Mouse (Mus musculus) liver, adult 2 months (tissue): ENCODE results near the gene Col5a1. TPM values are rescaled to one million over a fixed set of nuclear protein-coding genes. Genes with fewer than 3 reads are reported as not detected.

Experiments used
- DNase-seq: peaks from one replicate; pipeline ENCODE4 v3.0.0-alpha.2; 2011; ENCODE audit warnings: low read depth, low spot score; ENCODE audit errors: extremely low read depth
- H3K27ac ChIP-seq: fragments of 200-500 bp; replicated peaks from 2 replicates; pipeline ENCODE4 v1.5.1; 2012; ENCODE audit warnings: low read depth, mild to moderate bottlenecking, control low read depth, inconsistent platforms, low read length; ENCODE audit not compliant: insufficient read depth
- H3K27me3 ChIP-seq: fragments of 200-500 bp; 2 replicates; pipeline ENCODE4 v1.6.1; 2012; ENCODE audit warnings: mild to moderate bottlenecking, moderate library complexity, low read length, inconsistent platforms; ENCODE audit not compliant: control insufficient read depth, insufficient read depth
- H3K36me3 ChIP-seq: fragments of 200-500 bp; 2 replicates; pipeline ENCODE4 v1.6.1; 2012; ENCODE audit warnings: low read length, inconsistent platforms; ENCODE audit not compliant: control insufficient read depth, insufficient read depth
- H3K4me1 ChIP-seq: fragments of 200-500 bp; 2 replicates; pipeline ENCODE4 v1.6.1; 2011; ENCODE audit warnings: low read length; ENCODE audit not compliant: control insufficient read depth, insufficient read depth
- H3K4me3 ChIP-seq: fragments of 200-500 bp; 2 replicates; pipeline ENCODE4 v1.5.1; 2011; ENCODE audit warnings: low read depth, mild to moderate bottlenecking, control low read depth, low read length, moderate library complexity; ENCODE audit not compliant: insufficient read depth
- H3K79me2 ChIP-seq: fragments of 200-500 bp; 2 replicates; pipeline ENCODE4 v1.6.1; 2012; ENCODE audit warnings: inconsistent platforms, mild to moderate bottlenecking, low read length, moderate library complexity; ENCODE audit not compliant: control insufficient read depth, insufficient read depth
- H3K9ac ChIP-seq: fragments of 200-500 bp; 2 replicates; pipeline ENCODE4 v1.6.1; 2012; ENCODE audit warnings: low read depth, mild to moderate bottlenecking, control low read depth, inconsistent platforms, low read length
- CTCF ChIP-seq: fragments of 200-500 bp; IDR thresholded peaks from 2 replicates; pipeline ENCODE4 v1.5.1; 2011; ENCODE audit warnings: low read depth, low read length, control low read depth
- POLR2A ChIP-seq: fragments of 200-500 bp; IDR thresholded peaks from 2 replicates; pipeline ENCODE4 v1.6.1; 2011; ENCODE audit warnings: low read length, control low read depth; ENCODE audit not compliant: insufficient read depth; ENCODE audit errors: extremely low read depth
- WGBS: fragments of 180-500 bp; shearing (Covaris S2); methylation state at CpG from one replicate; pipeline ENCODE4 v1.1.7; 2018; 5-methylcytosine and 5-hydroxymethylcytosine counted together
- polyA plus RNA-seq: library from polyadenylated mRNA; depleted of rRNA; stranded (reverse); fragments of >200 nt; gene quantifications from 2 replicates; pipeline ENCODE4 v1.2.3, GENCODE M21; 2012
- total RNA-seq: library from RNA; depleted of rRNA; stranded (reverse); fragments of >200 nt; gene quantifications from 2 replicates; pipeline ENCODE4 v1.2.3, GENCODE M21; 2014

Gene Col5a1
- total and polyA plus RNA-seq, 2 experiments = 2.0 to 2.1 TPM

- TF ChIP-seq POLR2A (no peak), CTCF (no peak)
- no peak overlapping the region for H3K27ac ChIP-seq
- H3K9ac ChIP-seq = no peak overlapping the region
- no peaks in the 10 kb centered on the region for H3K36me3 ChIP-seq
- no peaks in the 10 kb centered on the region for H3K27me3 ChIP-seq
- 50% methylated on average over 3 of the region's 3 CpGs for WGBS
- no peaks in the 10 kb centered on the region for H3K4me1 ChIP-seq
- H3K4me3 ChIP-seq = no peak overlapping the region
- no peak for DNase-seq
- H3K79me2 ChIP-seq = no peaks in the 10 kb centered on the region
Measured at GRCm38 (mm10) chr2:27953866-27954265, 67.6 kb downstream of the Col5a1 start.

- Histone ChIP-seq H3K9ac (no peak overlapping the region), H3K27me3 (no peaks in the 10 kb centered on the region), H3K4me1 (no peaks in the 10 kb centered on the region), H3K4me3 (no peak overlapping the region), H3K36me3 (no peaks in the 10 kb centered on the region), H3K27ac (no peak overlapping the region), H3K79me2 (no peaks in the 10 kb centered on the region)
- peak; percentile 10 for DNase-seq
- 49% methylated on average over 3 of the region's 3 CpGs for whole genome bisulfite sequencing
- no peak for TF ChIP-seq CTCF
- no peak for TF ChIP-seq POLR2A
Measured at GRCm38 (mm10) chr2:27954924-27955323, 68.7 kb downstream of the Col5a1 start.

DNA sequence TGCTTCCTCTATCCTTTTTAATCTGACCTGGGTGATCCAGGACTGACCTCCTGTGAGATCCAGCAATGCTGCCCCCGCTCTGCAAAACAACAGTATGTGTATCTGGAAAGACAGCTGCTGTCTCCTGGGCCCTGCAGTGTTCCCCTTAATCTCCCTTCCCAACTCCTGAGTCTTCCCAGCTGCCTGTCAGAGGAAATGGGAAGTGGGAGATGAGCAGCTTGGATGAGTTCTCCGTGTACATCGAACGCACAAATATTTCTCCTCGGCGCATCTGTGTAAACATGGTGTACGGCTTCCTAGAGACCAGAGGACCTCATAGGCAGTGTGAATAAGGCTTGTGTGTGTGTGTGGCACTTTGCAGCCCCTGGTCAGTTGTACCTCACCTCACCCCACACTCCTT, 70.5 kb downstream of the Col5a1 start:
- DNase-seq = peak; percentile 6
- WGBS = 81% methylated on average over 7 of the region's 7 CpGs
- H3K27ac ChIP-seq = no peak overlapping the region

DNA sequence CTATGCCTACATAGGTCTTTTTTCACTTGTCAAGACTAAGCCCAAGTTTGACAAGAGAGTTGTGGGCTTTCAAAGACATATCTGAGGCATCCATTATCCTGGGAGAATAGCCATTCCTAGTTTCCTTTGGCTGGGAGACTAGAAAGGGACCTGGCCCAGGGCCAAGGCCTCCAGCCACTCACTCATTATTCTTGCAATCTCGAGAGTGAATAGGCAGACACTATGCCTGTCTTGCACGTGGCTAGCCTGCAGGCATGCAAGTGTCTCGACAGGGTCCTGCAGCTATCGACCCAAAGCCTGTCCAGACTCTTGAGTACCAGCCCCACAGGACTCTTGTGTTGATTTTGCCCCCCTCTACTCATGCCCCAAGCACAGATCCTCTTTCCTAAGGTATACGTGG, 71.0 kb downstream of the Col5a1 start:
- H3K4me3 ChIP-seq = no peak overlapping the region
- WGBS = 65% methylated on average over 5 of the region's 5 CpGs
- H3K9ac ChIP-seq = no peak overlapping the region
- no peak overlapping the region for H3K27ac ChIP-seq
- no peaks in the 10 kb centered on the region for H3K79me2 ChIP-seq
- TF ChIP-seq CTCF = no peak
- TF ChIP-seq POLR2A = no peak
- DNase-seq = no peak
- no peaks in the 10 kb centered on the region for H3K36me3 ChIP-seq
- H3K27me3 ChIP-seq = no peaks in the 10 kb centered on the region
- H3K4me1 ChIP-seq = no peaks in the 10 kb centered on the region

More for the DNA sequence above, 70.5 kb downstream of the Col5a1 start:
- Histone ChIP-seq H3K36me3 (no peaks in the 10 kb centered on the region), H3K27me3 (no peaks in the 10 kb centered on the region), H3K9ac (no peak overlapping the region), H3K79me2 (no peaks in the 10 kb centered on the region), H3K4me1 (no peaks in the 10 kb centered on the region), H3K4me3 (no peak overlapping the region)
- no peak for TF ChIP-seq POLR2A
- TF ChIP-seq CTCF = no peak

DNA sequence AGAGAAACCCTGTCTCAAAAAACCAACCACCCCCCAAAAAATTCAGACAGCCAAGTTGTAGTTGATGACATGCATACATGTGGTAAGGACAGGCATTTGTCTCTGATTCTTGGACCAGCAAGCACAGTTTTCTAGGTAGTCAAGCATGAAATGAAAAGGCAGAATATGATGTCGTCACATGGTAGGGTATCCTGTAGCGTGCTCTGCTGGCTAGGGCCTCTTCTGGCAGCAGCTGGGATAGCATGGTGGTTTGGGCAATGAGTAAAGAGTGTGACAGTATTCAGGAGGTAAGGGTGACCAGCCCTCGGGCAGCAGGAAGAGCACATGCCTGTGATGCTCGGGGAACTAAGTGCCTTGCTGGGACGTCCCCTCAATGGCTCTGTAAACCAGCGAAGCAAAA, 73.0 kb downstream of the Col5a1 start:
- H3K27me3 ChIP-seq = no peaks in the 10 kb centered on the region
- no peaks in the 10 kb centered on the region for H3K4me1 ChIP-seq
- no peaks in the 10 kb centered on the region for H3K36me3 ChIP-seq
- no peak for TF ChIP-seq CTCF
- TF ChIP-seq POLR2A = no peak
- no peak overlapping the region for H3K27ac ChIP-seq
- no peaks in the 10 kb centered on the region for H3K79me2 ChIP-seq
- WGBS = 61% methylated on average over 6 of the region's 6 CpGs
- DNase-seq = no peak
- H3K9ac ChIP-seq = no peak overlapping the region
- H3K4me3 ChIP-seq = no peak overlapping the region

DNA sequence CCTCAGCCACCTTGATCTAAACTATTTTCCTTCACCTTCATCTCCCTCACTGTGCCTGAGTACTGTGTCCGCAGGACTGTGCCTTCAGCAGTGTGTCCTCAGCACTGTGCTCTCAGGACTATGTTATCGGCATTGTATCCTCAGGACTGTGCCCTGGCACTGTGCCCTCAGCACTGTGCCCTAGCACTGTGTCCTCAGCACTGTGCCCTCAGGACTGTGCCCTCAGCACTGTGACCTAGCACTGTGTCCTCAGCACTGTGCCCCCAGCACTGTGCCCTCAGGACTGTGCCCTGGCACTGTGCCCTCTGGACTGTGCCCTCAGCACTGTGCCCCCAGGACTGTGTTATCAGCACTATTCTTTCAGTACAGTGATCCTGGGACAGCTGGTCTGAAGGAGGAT, 75.0 kb downstream of the Col5a1 start:
- no peak overlapping the region for H3K27ac ChIP-seq
- H3K36me3 ChIP-seq = no peaks in the 10 kb centered on the region
- H3K4me1 ChIP-seq = no peaks in the 10 kb centered on the region
- no peak overlapping the region for H3K4me3 ChIP-seq
- H3K79me2 ChIP-seq = no peaks in the 10 kb centered on the region
- H3K27me3 ChIP-seq = no peaks in the 10 kb centered on the region
- WGBS = 79% methylated on average over 2 of the region's 2 CpGs
- TF ChIP-seq CTCF (no peak), POLR2A (no peak)
- H3K9ac ChIP-seq = no peak overlapping the region
- peak; percentile 5 for DNase-seq
